Mouse (Mus musculus) heart, embryonic 13.5 days (tissue): Measurements from ENCODE around the gene Pecr. TPM values are rescaled to one million over a fixed set of nuclear protein-coding genes. Genes with fewer than 3 reads are reported as not detected.
A peak's percentile ranks its signal among the peaks of the same experiment; 100 is the strongest.

Experiments used
- ATAC-seq: fragments of 200-750 bp; cut with Nextera tagmentation; 2 replicates; pipeline ENCODE4 v1.8.0; 2017; ENCODE audit warnings: moderate TSS enrichment; ENCODE audit not compliant: insufficient number of reproducible peaks, low FRiP score, low TSS enrichment; ENCODE audit errors: extremely low read depth
- H3K27ac ChIP-seq: fragments of 300-500 bp; sonication (generic); replicated peaks from 2 replicates; pipeline ENCODE4 v1.5.1; 2015; ENCODE audit warnings: moderate library complexity, mild to moderate bottlenecking, inconsistent platforms
- H3K27me3 ChIP-seq: fragments of 300-500 bp; sonication (generic); replicated peaks from 2 replicates; pipeline ENCODE4 v1.6.1; 2015; ENCODE audit warnings: mild to moderate bottlenecking, inconsistent platforms
- H3K36me3 ChIP-seq: fragments of 300-500 bp; sonication (generic); 2 replicates; pipeline ENCODE4 v1.6.1; 2015; ENCODE audit warnings: mild to moderate bottlenecking, inconsistent platforms
- H3K4me1 ChIP-seq: fragments of 300-500 bp; sonication (generic); 2 replicates; pipeline ENCODE4 v1.6.1; 2015; ENCODE audit warnings: inconsistent platforms
- H3K4me2 ChIP-seq: fragments of 300-500 bp; sonication (generic); 2 replicates; pipeline ENCODE4 v1.6.1; 2015; ENCODE audit warnings: inconsistent platforms, mild to moderate bottlenecking, moderate library complexity
- H3K4me3 ChIP-seq: fragments of 300-500 bp; sonication (generic); 2 replicates; pipeline ENCODE4 v1.5.1; 2015; ENCODE audit warnings: moderate library complexity, mild to moderate bottlenecking, inconsistent platforms
- H3K9ac ChIP-seq: fragments of 300-500 bp; sonication (generic); 2 replicates; pipeline ENCODE4 v1.6.1; 2015; ENCODE audit warnings: inconsistent platforms, mild to moderate bottlenecking, moderate library complexity
- H3K9me3 ChIP-seq: fragments of 300-500 bp; sonication (generic); 2 replicates; pipeline ENCODE4 v1.6.1; 2016; ENCODE audit warnings: inconsistent platforms
- WGBS: fragments of 180-500 bp; shearing (Covaris S2); methylation state at CpG from one replicate; pipeline ENCODE4 v1.1.7; 2015; ENCODE audit warnings: mixed read lengths; 5-methylcytosine and 5-hydroxymethylcytosine counted together
- polyA plus RNA-seq: library from polyadenylated mRNA; unstranded; fragments of >200 nt; fragmentation: Nextera tagmentation; extraction: Ambion mirVana; gene quantifications from 2 replicates; pipeline ENCODE4 v1.2.1, GENCODE M21; 2015

Pecr gene
- polyA plus RNA-seq, 1 experiment from 2014 or later: 20.4 TPM

- Histone ChIP-seq H3K9ac (no peak overlapping the region), H3K4me3 (no peak overlapping the region), H3K27ac (no peak overlapping the region), H3K27me3 (peaks cover 12% of the 10 kb centered on the region), H3K36me3 (no peaks in the 10 kb centered on the region), H3K4me1 (peaks cover 4% of the 10 kb centered on the region), H3K4me2 (no peak overlapping the region), H3K9me3 (no peaks in the 10 kb centered on the region)
- no peak for ATAC-seq
- WGBS: 31% methylated on average over 5 of the region's 5 CpGs
Measured at GRCm38 (mm10) chr1:72286904-72287303, 2.8 kb upstream of the Pecr start.

GRCm38 (mm10) chr1:72284539-72284938, 425 bp upstream of the Pecr start:
- peak overlapping the region; percentile 60; the same call in 1 of the 2 replicates for H3K9ac ChIP-seq
- no peak for ATAC-seq

GRCm38 (mm10) chr1:72282604-72283003, 1.5 kb downstream of the Pecr start:
- no peaks in the 10 kb centered on the region for H3K9me3 ChIP-seq
- H3K4me2 ChIP-seq: no peak overlapping the region
- no peak for ATAC-seq
- H3K27me3 ChIP-seq: peaks cover 12% of the 10 kb centered on the region
- H3K9ac ChIP-seq: no peak overlapping the region
- H3K27ac ChIP-seq: no peak overlapping the region
- H3K4me1 ChIP-seq: peaks cover 4% of the 10 kb centered on the region
- H3K36me3 ChIP-seq: no peaks in the 10 kb centered on the region
- no peak overlapping the region for H3K4me3 ChIP-seq
- WGBS: 76% methylated on average over 1 of the region's 1 CpGs

More at GRCm38 (mm10) chr1:72284539-72284938, 425 bp upstream of the Pecr start:
- H3K9me3 ChIP-seq: no peaks in the 10 kb centered on the region
- H3K4me2 ChIP-seq: peak overlapping the region; percentile 76
- H3K27ac ChIP-seq: no peak overlapping the region
- peak overlapping the region; percentile 61 for H3K4me3 ChIP-seq
- peaks cover 4% of the 10 kb centered on the region for H3K4me1 ChIP-seq
- WGBS: 7% methylated on average over 5 of the region's 5 CpGs
- no peaks in the 10 kb centered on the region for H3K36me3 ChIP-seq
- peaks cover 12% of the 10 kb centered on the region for H3K27me3 ChIP-seq

- no peaks in the 10 kb centered on the region for H3K27me3 ChIP-seq
- no peak overlapping the region for H3K27ac ChIP-seq
- peaks cover 30% of the 10 kb centered on the region for H3K36me3 ChIP-seq
- no peaks in the 10 kb centered on the region for H3K4me1 ChIP-seq
- H3K9me3 ChIP-seq: peaks cover 5% of the 10 kb centered on the region; the same call in 1 of the 2 replicates
- no peak for ATAC-seq
- no peak overlapping the region for H3K9ac ChIP-seq
- 88% methylated on average over 3 of the region's 3 CpGs for WGBS
- no peak overlapping the region for H3K4me2 ChIP-seq
- no peak overlapping the region for H3K4me3 ChIP-seq
Measured at GRCm38 (mm10) chr1:72278085-72278484, 6.0 kb downstream of the Pecr start.

- WGBS: 87% methylated on average over 3 of the region's 3 CpGs
- Histone ChIP-seq H3K4me3 (no peak overlapping the region), H3K36me3 (peaks cover 40% of the 10 kb centered on the region), H3K4me2 (no peak overlapping the region), H3K9me3 (no peaks in the 10 kb centered on the region), H3K4me1 (no peaks in the 10 kb centered on the region), H3K27ac (no peak overlapping the region), H3K9ac (no peak overlapping the region), H3K27me3 (no peaks in the 10 kb centered on the region)
- ATAC-seq: no peak
Measured at GRCm38 (mm10) chr1:72263099-72263498, 21.0 kb downstream of the Pecr start.

GRCm38 (mm10) chr1:72256381-72257256, 27.5 kb downstream of the Pecr start:
- Histone ChIP-seq H3K36me3 (0 out of 2 replicates have a peak, but pooled peaks cover 4% of the 10 kb centered on the region), H3K27ac (no peak overlapping the region), H3K9me3 (no peaks in the 10 kb centered on the region), H3K27me3 (no peaks in the 10 kb centered on the region), H3K4me2 (peak overlapping the region; percentile 76), H3K9ac (no peak overlapping the region), H3K4me3 (no peak overlapping the region), H3K4me1 (peaks cover 16% of the 10 kb centered on the region)
- WGBS: 77% methylated on average over 9 of the region's 9 CpGs
- no peak for ATAC-seq

GRCm38 (mm10) chr1:72255854-72256175, 28.3 kb downstream of the Pecr start:
- ATAC-seq: no peak
- Histone ChIP-seq H3K4me3 (peak overlapping the region; percentile 57), H3K9me3 (no peaks in the 10 kb centered on the region), H3K4me1 (peaks cover 16% of the 10 kb centered on the region), H3K27me3 (no peaks in the 10 kb centered on the region), H3K27ac (peak overlapping the region; percentile 92), H3K36me3 (no peaks in the 10 kb centered on the region), H3K4me2 (peak overlapping the region; percentile 76), H3K9ac (peak overlapping the region; percentile 86)
- 45% methylated on average over 11 of the region's 11 CpGs for WGBS

GRCm38 (mm10) chr1:72255062-72255853, 28.9 kb downstream of the Pecr start:
- peak; percentile 73 for ATAC-seq
- Histone ChIP-seq H3K4me2 (peak overlapping the region; percentile 76), H3K9me3 (no peaks in the 10 kb centered on the region), H3K4me3 (peak overlapping the region; percentile 57), H3K27ac (peak overlapping the region; percentile 92), H3K27me3 (no peaks in the 10 kb centered on the region), H3K9ac (peak overlapping the region; percentile 86), H3K36me3 (no peaks in the 10 kb centered on the region), H3K4me1 (peaks cover 16% of the 10 kb centered on the region)
- 4% methylated on average over 15 of the region's 15 CpGs for WGBS

- ATAC-seq: peak; percentile 78
- no peaks in the 10 kb centered on the region for H3K36me3 ChIP-seq
Measured at GRCm38 (mm10) chr1:72254545-72255061, 29.5 kb downstream of the Pecr start.

GRCm38 (mm10) chr1:72253881-72254491, 30.1 kb downstream of the Pecr start:
- Histone ChIP-seq H3K4me3 (peak overlapping the region; percentile 57), H3K4me2 (peak overlapping the region; percentile 76), H3K4me1 (peaks cover 16% of the 10 kb centered on the region), H3K9me3 (no peaks in the 10 kb centered on the region), H3K36me3 (no peaks in the 10 kb centered on the region), H3K9ac (peak overlapping the region; percentile 86), H3K27me3 (no peaks in the 10 kb centered on the region), H3K27ac (peak overlapping the region; percentile 92)
- ATAC-seq: no peak
- WGBS: 30% methylated on average over 11 of the region's 11 CpGs

More at GRCm38 (mm10) chr1:72254545-72255061, 29.5 kb downstream of the Pecr start:
- peak overlapping the region; percentile 57 for H3K4me3 ChIP-seq
- H3K9ac ChIP-seq: peak overlapping the region; percentile 86
- H3K9me3 ChIP-seq: no peaks in the 10 kb centered on the region
- peak overlapping the region; percentile 92 for H3K27ac ChIP-seq
- WGBS: 1% methylated on average over 35 of the region's 35 CpGs
- no peaks in the 10 kb centered on the region for H3K27me3 ChIP-seq
- peak overlapping the region; percentile 76 for H3K4me2 ChIP-seq
- H3K4me1 ChIP-seq: peaks cover 16% of the 10 kb centered on the region

- no peak for ATAC-seq
- 83% methylated on average over 1 of the region's 1 CpGs for WGBS
- Histone ChIP-seq H3K4me1 (peaks cover 16% of the 10 kb centered on the region), H3K27me3 (no peaks in the 10 kb centered on the region), H3K4me3 (no peak overlapping the region), H3K9ac (no peak overlapping the region), H3K9me3 (no peaks in the 10 kb centered on the region), H3K36me3 (no peaks in the 10 kb centered on the region), H3K4me2 (no peak overlapping the region), H3K27ac (no peak overlapping the region)
Measured at GRCm38 (mm10) chr1:72251806-72252205, 32.3 kb downstream of the Pecr start.
